Mouse (Mus musculus): Measurements from ENCODE around the gene Gprc5c.

Gene Gprc5c

GRCm38 (mm10) chr11:114869787-114870186, 18.8 kb downstream of the Gprc5c start:
- DNase-seq, result no peak

- no peak for DNase-seq
Observed at GRCm38 (mm10) chr11:114871540-114871939, 20.6 kb downstream of the Gprc5c start.

- peak; percentile 96 for DNase-seq
Observed at GRCm38 (mm10) chr11:114873022-114873817, 22.3 kb downstream of the Gprc5c start.

GRCm38 (mm10) chr11:114874226-114875145, 23.5 kb downstream of the Gprc5c start:
- DNase-seq, result no peak

GRCm38 (mm10) chr11:114875301-114875801, 24.4 kb downstream of the Gprc5c start:
- DNase-seq, result peak; percentile 88

- DNase-seq, result no peak
Observed at GRCm38 (mm10) chr11:114876176-114876575, 25.2 kb downstream of the Gprc5c start.

- DNase-seq, result peak; percentile 56
Observed at GRCm38 (mm10) chr11:114876621-114877020, 25.7 kb downstream of the Gprc5c start.

- peak; percentile 74 for DNase-seq
Observed at GRCm38 (mm10) chr11:114877145-114877544, 26.2 kb downstream of the Gprc5c start.

- no peak for DNase-seq
Observed at GRCm38 (mm10) chr11:114879666-114880065, 28.7 kb downstream of the Gprc5c start.

GRCm38 (mm10) chr11:114880185-114880584, 29.2 kb downstream of the Gprc5c start:
- no peak for DNase-seq

GRCm38 (mm10) chr11:114880589-114880988, 29.6 kb downstream of the Gprc5c start:
- DNase-seq, result peak; percentile 76

GRCm38 (mm10) chr11:114883251-114883789, 32.4 kb downstream of the Gprc5c start:
- DNase-seq, result no peak

- no peak for DNase-seq
Observed at GRCm38 (mm10) chr11:114884380-114885100, 33.6 kb downstream of the Gprc5c start.

GRCm38 (mm10) chr11:114889991-114890518, 39.1 kb downstream of the Gprc5c start, which contains the start of gene Cd300a:
TSS of gene Cd300a (plus strand) at chr11:114890041.
- no peak for DNase-seq

- DNase-seq, result no peak
Observed at GRCm38 (mm10) chr11:114890542-114890941, 39.6 kb downstream of the Gprc5c start.

GRCm38 (mm10) chr11:114896085-114896484, 45.1 kb downstream of the Gprc5c start:
- DNase-seq, result no peak

- no peak for DNase-seq
Observed at GRCm38 (mm10) chr11:114898026-114898425, 47.1 kb downstream of the Gprc5c start.

- DNase-seq, result no peak
Observed at GRCm38 (mm10) chr11:114903224-114903623, 52.3 kb downstream of the Gprc5c start.

GRCm38 (mm10) chr11:114907567-114907966, 56.6 kb downstream of the Gprc5c start:
- DNase-seq, result no peak

GRCm38 (mm10) chr11:114908086-114908485, 57.1 kb downstream of the Gprc5c start:
- no peak for DNase-seq

GRCm38 (mm10) chr11:114909538-114909937, 58.6 kb downstream of the Gprc5c start:
- peak; percentile 17 for DNase-seq

GRCm38 (mm10) chr11:114912847-114913246, 61.9 kb downstream of the Gprc5c start:
- DNase-seq, result peak; percentile 84
